Mouse (Mus musculus) limb, embryonic 13.5 days (tissue): ENCODE results near the gene Elmo3. TPM values are rescaled to one million over a fixed set of nuclear protein-coding genes. Genes with fewer than 3 reads are reported as not detected.

ENCODE experiments used
- ATAC-seq: fragments of 200-750 bp; cut with Nextera tagmentation; 2 replicates; pipeline ENCODE4 v1.8.0; 2017; ENCODE audit warnings: low read depth, moderate number of reproducible peaks, moderate TSS enrichment; ENCODE audit not compliant: low FRiP score
- H3K27ac ChIP-seq: fragments of 300-500 bp; sonication (generic); 2 replicates; pipeline ENCODE4 v1.5.1; 2015; ENCODE audit warnings: inconsistent platforms, mild to moderate bottlenecking, moderate library complexity
- H3K27me3 ChIP-seq: fragments of 300-500 bp; sonication (generic); 2 replicates; pipeline ENCODE4 v1.6.1; 2015; ENCODE audit warnings: mild to moderate bottlenecking, inconsistent platforms
- H3K36me3 ChIP-seq: fragments of 300-500 bp; sonication (generic); 2 replicates; pipeline ENCODE4 v1.6.1; 2015; ENCODE audit warnings: inconsistent platforms, mild to moderate bottlenecking, moderate library complexity
- H3K4me1 ChIP-seq: fragments of 300-500 bp; sonication (generic); 2 replicates; pipeline ENCODE4 v1.6.1; 2015; ENCODE audit warnings: inconsistent platforms
- H3K4me2 ChIP-seq: fragments of 300-500 bp; sonication (generic); replicated peaks from 2 replicates; pipeline ENCODE4 v1.6.1; 2015; ENCODE audit warnings: inconsistent platforms, mild to moderate bottlenecking, moderate library complexity
- H3K4me3 ChIP-seq: fragments of 300-500 bp; sonication (generic); 2 replicates; pipeline ENCODE4 v1.5.1; 2015; ENCODE audit warnings: moderate library complexity, mild to moderate bottlenecking, inconsistent platforms
- H3K9ac ChIP-seq: fragments of 300-500 bp; sonication (generic); 2 replicates; pipeline ENCODE4 v1.6.1; 2015; ENCODE audit warnings: mild to moderate bottlenecking, inconsistent platforms
- H3K9me3 ChIP-seq: fragments of 300-500 bp; sonication (generic); 2 replicates; pipeline ENCODE4 v1.6.1; 2016; ENCODE audit warnings: inconsistent platforms
- WGBS: fragments of 180-500 bp; shearing (Covaris S2); methylation state at CpG from one replicate; pipeline ENCODE4 v1.1.7; 2015; 5-methylcytosine and 5-hydroxymethylcytosine counted together
- polyA plus RNA-seq: library from polyadenylated mRNA; unstranded; fragments of >200 nt; fragmentation: Nextera tagmentation; extraction: Ambion mirVana; gene quantifications from 2 replicates; pipeline ENCODE4 v1.2.1, GENCODE M21; 2015

The Elmo3 gene
- polyA plus RNA-seq, 1 experiment from 2014 or later = 3.9 TPM

DNA sequence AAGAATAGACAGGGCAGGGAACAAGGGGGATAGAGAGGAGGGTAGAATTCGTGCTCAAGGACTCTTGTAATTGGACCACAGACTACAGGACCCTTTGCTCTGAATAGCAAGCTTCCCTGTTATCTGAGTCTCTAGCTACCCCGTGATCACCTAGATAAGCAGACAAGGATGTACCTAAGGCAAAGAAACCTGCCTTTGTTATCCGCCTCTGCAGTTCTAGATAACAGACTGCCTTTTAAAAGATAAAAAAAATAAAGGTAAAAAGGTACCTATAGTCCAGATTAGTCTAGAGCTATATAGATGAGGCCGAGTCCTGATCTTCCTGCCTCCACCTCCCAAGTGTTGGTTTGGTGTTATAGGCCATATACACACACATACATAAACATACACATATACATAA is 37.4 kb downstream of the Elmo3 start:
- 86% methylated on average over 4 of the region's 4 CpGs for WGBS
- no peak overlapping the region for H3K27ac ChIP-seq
- H3K36me3 ChIP-seq = peaks cover 6% of the 10 kb centered on the region
- H3K4me2 ChIP-seq = no peak overlapping the region
- no peak for ATAC-seq
- H3K27me3 ChIP-seq = no peaks in the 10 kb centered on the region
- peaks cover 45% of the 10 kb centered on the region for H3K4me1 ChIP-seq
- no peak overlapping the region for H3K9ac ChIP-seq
- H3K9me3 ChIP-seq = no peaks in the 10 kb centered on the region
- no peak overlapping the region for H3K4me3 ChIP-seq

DNA sequence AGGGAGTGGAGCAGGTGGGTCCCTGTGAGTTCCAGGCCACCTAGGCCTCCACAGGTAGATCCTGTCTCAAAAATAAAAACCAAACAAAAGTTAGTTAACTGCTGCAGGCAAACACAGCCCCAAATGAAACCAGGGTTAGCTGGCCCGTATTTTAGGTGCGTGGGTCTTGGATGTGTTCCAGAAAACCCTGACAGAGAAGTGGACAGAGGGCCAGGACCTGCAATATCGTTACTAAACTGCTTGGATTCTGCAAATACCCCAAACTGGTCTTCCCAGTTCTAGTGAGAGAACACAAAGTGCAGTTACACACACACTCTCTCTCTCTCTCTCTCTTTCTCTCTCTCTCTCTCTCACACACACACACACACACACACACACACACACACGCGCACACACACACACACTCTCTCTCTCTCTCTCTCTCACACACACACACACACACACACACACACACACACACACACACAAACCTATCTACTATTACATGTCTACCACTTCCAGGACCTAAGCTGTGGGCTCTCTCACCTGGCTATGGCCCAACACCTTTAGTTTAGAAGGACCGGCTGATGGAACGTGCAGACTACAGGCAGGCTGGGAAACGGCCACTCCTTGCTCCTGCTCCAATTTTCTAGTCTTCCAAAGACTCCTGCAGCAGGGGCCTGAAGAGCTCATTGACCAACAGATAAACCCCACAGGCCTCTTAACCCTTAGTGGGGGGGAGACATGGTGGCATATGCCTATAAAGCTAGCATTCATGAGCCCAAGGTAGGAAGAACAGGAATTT is 38.6 kb downstream of the Elmo3 start:
- no peak for ATAC-seq
- no peak overlapping the region for H3K4me3 ChIP-seq
- no peaks in the 10 kb centered on the region for H3K36me3 ChIP-seq
- H3K27me3 ChIP-seq = no peaks in the 10 kb centered on the region
- no peaks in the 10 kb centered on the region for H3K9me3 ChIP-seq
- no peak overlapping the region for H3K27ac ChIP-seq
- peaks cover 39% of the 10 kb centered on the region for H3K4me1 ChIP-seq
- no peak overlapping the region for H3K9ac ChIP-seq
- no peak overlapping the region for H3K4me2 ChIP-seq
- WGBS = 68% methylated on average over 6 of the region's 8 CpGs

DNA sequence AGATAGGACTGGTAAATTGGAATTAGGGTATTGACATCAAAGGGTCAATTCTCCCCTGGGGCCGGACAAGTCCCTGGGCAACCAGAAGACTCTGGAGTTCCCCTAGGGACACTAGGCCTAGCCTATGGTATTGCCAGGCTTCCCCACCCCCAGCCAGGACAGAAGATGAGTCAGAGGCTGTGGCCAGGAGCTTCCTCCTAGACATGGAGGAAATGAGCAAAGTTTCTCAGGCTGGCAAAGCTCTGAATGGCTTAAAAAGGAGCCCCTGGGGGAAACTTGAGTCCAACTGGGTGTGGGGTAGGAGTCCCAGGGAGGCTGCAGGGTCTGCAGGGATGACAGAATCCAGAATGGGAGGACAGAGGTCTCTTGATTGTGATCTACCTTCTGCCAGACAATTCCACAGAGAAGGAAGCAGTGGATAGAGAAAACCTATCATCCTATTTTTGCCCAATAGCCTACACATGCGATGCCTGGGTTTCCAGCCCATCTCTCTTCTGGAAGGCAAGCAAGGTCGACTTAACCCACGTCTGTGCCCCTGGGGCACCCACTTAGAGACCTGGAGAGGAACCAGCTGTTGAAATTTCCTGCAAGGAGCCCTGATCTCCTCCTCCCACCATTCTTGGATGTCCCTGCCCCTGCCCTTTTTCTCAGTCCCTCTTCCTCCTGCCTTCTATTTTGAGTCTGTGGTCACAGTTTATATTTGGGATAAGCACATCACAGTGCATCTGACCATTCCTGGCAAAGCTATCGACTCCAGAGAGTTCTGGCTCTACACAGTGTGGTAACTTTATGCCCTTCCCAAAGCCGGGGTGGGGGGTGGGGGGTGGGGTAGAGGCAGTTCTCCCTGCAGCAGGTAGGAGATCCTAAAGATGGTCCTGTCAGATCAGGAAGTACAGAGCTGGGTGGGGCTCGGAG is 39.9 kb downstream of the Elmo3 start:
- Histone ChIP-seq H3K9ac (0 out of 2 replicates have a peak overlapping the region, but pooled peaks have one; percentile 25), H3K4me3 (no peak overlapping the region), H3K9me3 (no peaks in the 10 kb centered on the region), H3K27ac (no peak overlapping the region), H3K4me2 (peak overlapping the region; percentile 96; the same call in 1 of the 2 replicates), H3K36me3 (no peaks in the 10 kb centered on the region), H3K27me3 (peaks cover 3% of the 10 kb centered on the region; the same call in 1 of the 2 replicates), H3K4me1 (peaks cover 42% of the 10 kb centered on the region)
- 59% methylated on average over 7 of the region's 7 CpGs for WGBS
- no peak for ATAC-seq

DNA sequence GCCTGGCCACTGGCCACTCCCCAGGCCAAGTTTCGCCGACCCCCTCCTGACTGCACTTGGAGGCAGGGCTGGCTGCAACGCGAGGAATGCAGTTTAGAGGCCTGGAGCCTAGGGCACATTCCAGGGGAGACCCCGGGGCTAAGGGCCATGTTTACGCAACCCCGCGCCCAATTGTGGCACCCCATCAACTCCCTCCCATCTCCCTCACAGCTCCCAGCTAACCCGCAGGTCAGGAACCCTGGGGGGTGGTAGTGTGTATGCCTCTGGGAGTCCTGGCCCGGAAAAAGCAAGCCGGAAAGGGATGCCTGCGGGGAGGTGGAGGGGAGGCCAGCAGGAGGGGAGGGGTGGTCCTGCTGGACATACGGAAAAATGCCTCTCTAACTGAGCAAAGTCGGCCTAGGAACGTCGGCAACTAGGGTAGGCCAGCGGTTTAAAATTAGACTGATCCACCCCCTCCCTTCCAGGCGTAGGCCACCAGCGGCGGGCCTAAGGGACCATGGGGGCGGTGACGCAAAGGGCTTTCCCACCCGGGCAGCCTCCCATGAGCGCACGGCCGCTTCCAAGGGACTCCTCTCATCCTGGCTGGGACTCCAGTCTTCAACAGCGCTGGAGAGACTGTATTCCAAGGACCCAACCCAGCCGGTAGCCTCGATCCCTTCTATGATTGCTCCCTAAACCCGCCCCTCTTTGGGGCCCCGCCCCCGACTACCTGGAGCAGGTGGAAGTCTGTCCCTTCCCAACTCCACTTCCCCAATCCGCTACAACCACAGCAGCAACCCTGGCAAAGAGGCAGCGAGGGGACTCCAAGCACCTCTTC is 41.4 kb downstream of the Elmo3 start:
- peaks cover 43% of the 10 kb centered on the region for H3K4me1 ChIP-seq
- no peaks in the 10 kb centered on the region for H3K36me3 ChIP-seq
- H3K4me2 ChIP-seq = peak overlapping the region; percentile 96
- peak overlapping the region; percentile 78 for H3K9ac ChIP-seq
- no peaks in the 10 kb centered on the region for H3K9me3 ChIP-seq
- H3K27ac ChIP-seq = peak overlapping the region; percentile 83
- peak overlapping the region; percentile 74 for H3K4me3 ChIP-seq
- peak; percentile 2; the same call in 1 of the 2 replicates for ATAC-seq
- H3K27me3 ChIP-seq = peaks cover 3% of the 10 kb centered on the region; the same call in 1 of the 2 replicates
- WGBS = under 1% methylated on average over 34 of the region's 34 CpGs

DNA sequence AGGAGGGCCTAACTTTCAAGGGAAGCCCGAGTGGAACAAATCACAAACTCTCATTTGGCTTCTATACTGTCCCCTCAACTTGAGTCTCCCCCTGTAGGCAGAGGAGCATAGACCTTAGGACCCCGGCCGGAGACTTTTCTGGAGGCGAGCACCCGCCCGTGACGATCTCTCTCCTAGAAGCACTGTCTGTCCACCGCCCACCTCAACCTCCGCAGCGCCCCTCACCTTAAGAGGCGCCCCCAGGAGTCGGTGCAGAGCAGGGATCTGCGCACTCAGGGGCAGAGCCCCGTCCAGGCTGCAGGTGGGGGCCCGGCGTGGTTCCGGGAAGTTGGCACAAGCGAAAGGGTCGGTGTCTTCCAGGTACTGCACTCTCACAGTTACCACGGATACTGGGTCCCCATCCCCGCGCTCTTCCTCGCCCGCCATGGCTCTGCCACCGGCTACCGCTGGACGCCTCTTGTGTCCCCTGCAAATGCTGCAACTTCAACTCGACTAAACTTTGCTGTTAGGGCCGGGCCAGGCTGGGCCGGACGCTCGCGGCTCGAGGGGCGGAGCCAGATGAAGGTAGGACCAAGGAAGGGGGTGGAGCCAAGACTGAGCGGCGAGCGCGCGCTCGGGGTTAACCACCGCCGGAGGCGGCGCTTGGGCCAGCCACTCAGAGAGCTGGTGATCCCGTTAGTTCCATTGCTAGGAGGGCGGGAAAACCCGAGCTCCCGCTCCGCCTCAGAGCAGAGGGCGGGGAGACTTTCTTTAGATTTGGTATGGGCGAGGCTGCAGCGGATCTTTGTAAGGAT is 42.2 kb downstream of the Elmo3 start, which contains the start of gene Fhod1:
Gene Fhod1 (minus strand): TSS at position 526 of the 794 bp plus-strand sequence.
- Histone ChIP-seq H3K4me1 (peaks cover 43% of the 10 kb centered on the region), H3K9me3 (no peaks in the 10 kb centered on the region), H3K27ac (peak within 1 kb of the TSS; percentile 83), H3K9ac (peak within 1 kb of the TSS; percentile 87), H3K4me2 (peak within 1 kb of the TSS; percentile 96), H3K4me3 (peak within 1 kb of the TSS; percentile 74), H3K27me3 (peaks cover 3% of the 10 kb centered on the region; the same call in 1 of the 2 replicates), H3K36me3 (no peaks in the 10 kb centered on the region)
- peak; percentile 90 for ATAC-seq
- WGBS = under 1% methylated on average over 53 of the region's 53 CpGs

DNA sequence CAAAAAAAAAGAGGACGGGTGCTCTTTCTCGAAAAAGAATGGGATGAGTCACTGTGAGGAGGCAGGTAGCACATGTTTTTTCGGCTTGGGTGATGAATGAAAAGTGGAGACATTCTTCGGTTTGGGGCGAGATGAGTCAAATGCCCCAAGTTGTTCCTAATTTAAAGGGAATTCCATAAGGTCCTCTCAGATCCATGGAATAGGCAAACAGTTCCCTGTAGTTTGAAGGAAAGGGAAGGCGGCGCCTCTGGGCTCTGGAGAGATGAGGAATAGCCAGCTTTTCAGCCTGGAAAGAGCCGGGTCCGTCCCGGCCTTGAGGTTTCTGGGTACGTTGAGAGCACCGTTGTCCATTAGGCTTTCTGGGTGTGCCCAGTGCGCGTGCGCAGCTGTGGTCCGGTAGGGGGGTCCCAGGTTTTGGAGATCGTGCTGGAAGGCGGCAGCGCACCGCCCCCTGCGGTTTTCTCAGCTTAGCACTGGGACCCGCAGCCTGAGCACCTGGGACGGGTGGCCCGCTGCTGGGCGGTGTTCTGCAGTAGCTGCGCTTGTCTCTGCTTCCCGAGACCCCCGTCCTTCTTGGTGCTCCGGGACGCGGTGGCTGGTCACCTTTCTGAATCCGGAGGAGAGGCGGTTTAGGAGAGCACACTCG is 43.2 kb downstream of the Elmo3 start, which contains the start of gene Slc9a5:
Gene Slc9a5 (plus strand): TSS at position 394 of the 646 bp plus-strand sequence.
- Histone ChIP-seq H3K27ac (peak within 1 kb of the TSS; percentile 83), H3K27me3 (peaks cover 3% of the 10 kb centered on the region; the same call in 1 of the 2 replicates), H3K9me3 (no peaks in the 10 kb centered on the region), H3K9ac (peak within 1 kb of the TSS; percentile 87), H3K4me2 (peak within 1 kb of the TSS; percentile 96), H3K36me3 (no peaks in the 10 kb centered on the region), H3K4me1 (peaks cover 46% of the 10 kb centered on the region), H3K4me3 (peak within 1 kb of the TSS; percentile 74)
- peak; percentile 7; the same call in 1 of the 2 replicates for ATAC-seq
- WGBS = under 1% methylated on average over 34 of the region's 34 CpGs

DNA sequence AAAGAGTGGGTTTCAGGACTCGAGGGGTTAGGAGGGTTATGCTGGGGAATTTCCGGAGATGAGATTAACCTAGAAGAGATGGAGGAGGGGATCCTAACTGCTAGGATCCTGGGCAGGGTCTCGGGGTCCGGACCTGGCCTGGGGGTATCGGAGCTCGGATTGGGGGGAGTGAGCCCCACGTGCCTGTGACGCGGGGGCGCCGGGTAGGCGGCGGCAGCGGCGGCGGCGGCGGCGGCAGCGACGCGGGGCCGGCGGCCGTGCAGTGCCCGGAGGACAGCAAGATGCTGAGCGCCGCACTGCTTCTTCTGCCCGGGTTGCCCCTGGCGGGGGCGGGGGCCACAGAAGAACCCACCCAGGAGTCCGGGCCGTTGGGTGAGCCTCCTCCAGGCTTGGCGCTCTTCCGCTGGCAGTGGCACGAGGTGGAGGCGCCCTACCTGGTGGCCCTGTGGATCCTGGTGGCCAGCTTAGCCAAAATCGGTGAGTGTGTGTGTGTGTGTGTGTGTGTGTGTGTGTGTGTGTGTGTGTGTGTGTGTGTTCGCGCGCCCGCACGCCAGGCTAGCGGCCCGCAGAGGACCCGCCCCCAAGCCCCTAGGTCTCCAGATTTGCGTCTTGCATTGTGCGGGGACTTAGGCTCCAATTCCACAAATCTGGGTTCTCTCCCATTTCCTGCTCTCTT is 43.8 kb downstream of the Elmo3 start:
- Histone ChIP-seq H3K36me3 (no peaks in the 10 kb centered on the region), H3K27me3 (peaks cover 3% of the 10 kb centered on the region; the same call in 1 of the 2 replicates), H3K9me3 (no peaks in the 10 kb centered on the region), H3K4me3 (peak overlapping the region; percentile 74), H3K4me1 (peaks cover 52% of the 10 kb centered on the region), H3K4me2 (peak overlapping the region; percentile 96), H3K9ac (peak overlapping the region; percentile 87), H3K27ac (peak overlapping the region; percentile 76)
- WGBS = 1% methylated on average over 38 of the region's 48 CpGs
- peak; percentile 6; the same call in 1 of the 2 replicates for ATAC-seq

DNA sequence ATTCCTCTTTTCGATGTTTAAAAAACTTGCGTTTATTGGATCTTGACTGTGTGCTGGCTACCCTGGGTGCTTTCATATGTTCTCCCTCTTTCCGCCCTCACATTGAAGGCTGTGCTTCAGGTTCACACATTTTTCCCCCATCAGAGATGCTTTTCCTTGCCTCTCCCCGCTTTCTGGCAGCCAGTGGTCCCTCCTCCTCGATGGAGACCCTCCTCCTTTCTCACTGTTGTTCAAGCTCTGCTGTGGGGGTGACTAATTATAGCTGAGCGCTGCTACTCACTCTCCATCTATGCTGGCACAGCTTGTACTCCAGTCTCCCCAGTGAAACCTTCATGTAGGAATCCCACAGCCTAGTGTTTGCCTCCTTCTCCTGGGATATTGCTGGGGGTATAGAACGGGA is 44.8 kb downstream of the Elmo3 start:
- H3K36me3 ChIP-seq = peaks cover under 1% of the 10 kb centered on the region; the same call in 1 of the 2 replicates
- WGBS = 28% methylated on average over 7 of the region's 7 CpGs
- peaks cover 53% of the 10 kb centered on the region for H3K4me1 ChIP-seq
- H3K27me3 ChIP-seq = peaks cover 3% of the 10 kb centered on the region; the same call in 1 of the 2 replicates
- peak overlapping the region; percentile 74 for H3K4me3 ChIP-seq
- H3K27ac ChIP-seq = no peak overlapping the region
- peak overlapping the region; percentile 96 for H3K4me2 ChIP-seq
- no peaks in the 10 kb centered on the region for H3K9me3 ChIP-seq
- no peak for ATAC-seq
- H3K9ac ChIP-seq = peak overlapping the region; percentile 87; the same call in 1 of the 2 replicates

DNA sequence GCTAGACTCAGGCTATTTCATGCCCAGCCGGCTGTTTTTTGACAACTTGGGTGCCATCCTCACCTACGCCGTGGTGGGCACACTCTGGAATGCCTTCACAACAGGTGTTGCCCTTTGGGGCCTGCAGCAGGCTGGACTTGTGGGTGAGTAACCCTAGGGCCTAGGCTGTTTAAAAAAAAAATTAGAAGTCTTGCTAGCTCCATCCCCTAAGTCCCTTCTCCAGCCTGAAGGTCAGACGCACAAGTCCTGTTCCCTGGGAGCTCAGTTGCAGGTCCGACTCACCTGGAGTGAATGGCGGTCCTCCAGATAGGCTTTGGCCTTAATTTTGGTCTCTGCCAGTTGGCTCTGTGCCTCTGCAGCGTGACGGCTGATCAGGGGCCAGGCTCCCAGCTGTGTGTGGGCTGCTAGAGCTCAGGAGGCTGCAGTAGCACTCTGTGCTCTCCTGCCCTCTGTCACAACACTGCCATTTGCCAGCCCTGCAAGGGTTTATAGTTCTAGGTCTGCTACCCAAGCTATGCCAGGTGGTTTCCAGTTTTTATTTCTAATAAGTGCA is 48.3 kb downstream of the Elmo3 start:
- ATAC-seq = no peak
- Histone ChIP-seq H3K9me3 (no peaks in the 10 kb centered on the region), H3K27me3 (peaks cover 3% of the 10 kb centered on the region; the same call in 1 of the 2 replicates)

More for the DNA sequence above, 48.3 kb downstream of the Elmo3 start:
- Histone ChIP-seq H3K4me2 (no peak overlapping the region), H3K4me3 (no peak overlapping the region), H3K27ac (0 out of 2 replicates have a peak overlapping the region, but pooled peaks have one; percentile 15), H3K4me1 (peaks cover 39% of the 10 kb centered on the region), H3K36me3 (peaks cover 30% of the 10 kb centered on the region), H3K9ac (0 out of 2 replicates have a peak overlapping the region, but pooled peaks have one; percentile 2)
- 72% methylated on average over 8 of the region's 8 CpGs for WGBS
